Mouse (Mus musculus): ENCODE measurements around the gene Uqcr10.
"Not testable (repeated sequence)": the region's sequence is repeated elsewhere in the genome, so short reads cannot be mapped to it uniquely, and the experiment has no call there.

Gene Uqcr10

GRCm38 (mm10) chr11:4715596-4715995 is 11.5 kb upstream of the Uqcr10 start:
- DNase-seq (ENCODE audit: low read depth, low spot score), result no peak

GRCm38 (mm10) chr11:4714727-4715126 is 10.6 kb upstream of the Uqcr10 start:
- no peak for DNase-seq (ENCODE audit: low read depth, low spot score)

- no peak for DNase-seq (ENCODE audit: low read depth, low spot score)
Observed at GRCm38 (mm10) chr11:4712822-4713221, 8.7 kb upstream of the Uqcr10 start.

GRCm38 (mm10) chr11:4710188-4710587 is 6.0 kb upstream of the Uqcr10 start:
- not testable (repeated sequence) for DNase-seq (ENCODE audit: low read depth, low spot score)

- no peak for DNase-seq (ENCODE audit: low read depth, low spot score)
Observed at GRCm38 (mm10) chr11:4705178-4705577, 1.0 kb upstream of the Uqcr10 start.

GRCm38 (mm10) chr11:4703688-4704071 is 462 bp downstream of the Uqcr10 start:
- DNase-seq (ENCODE audit: low read depth, low spot score), result no peak

GRCm38 (mm10) chr11:4700726-4701125 is 3.4 kb downstream of the Uqcr10 start:
- no peak for DNase-seq (ENCODE audit: low read depth, low spot score)

- no peak for DNase-seq (ENCODE audit: low read depth, low spot score)
Observed at GRCm38 (mm10) chr11:4697043-4697983, 6.8 kb downstream of the Uqcr10 start.

- DNase-seq (ENCODE audit: low read depth, low spot score), result no peak
Observed at GRCm38 (mm10) chr11:4692162-4692561, 12.0 kb downstream of the Uqcr10 start.

- DNase-seq (ENCODE audit: low read depth, low spot score), result no peak
Observed at GRCm38 (mm10) chr11:4691213-4691612, 12.9 kb downstream of the Uqcr10 start.

GRCm38 (mm10) chr11:4690353-4690752 is 13.8 kb downstream of the Uqcr10 start:
- DNase-seq (ENCODE audit: low read depth, low spot score), result no peak

- no peak for DNase-seq (ENCODE audit: low read depth, low spot score)
Observed at GRCm38 (mm10) chr11:4688632-4689380, 15.3 kb downstream of the Uqcr10 start.

- no peak for DNase-seq (ENCODE audit: low read depth, low spot score)
Observed at GRCm38 (mm10) chr11:4687874-4688273, 16.3 kb downstream of the Uqcr10 start.

- DNase-seq (ENCODE audit: low read depth, low spot score), result no peak
Observed at GRCm38 (mm10) chr11:4687027-4687426, 17.1 kb downstream of the Uqcr10 start.

- DNase-seq (ENCODE audit: low read depth, low spot score), result no peak
Observed at GRCm38 (mm10) chr11:4685510-4685909, 18.6 kb downstream of the Uqcr10 start.

GRCm38 (mm10) chr11:4685071-4685470 is 19.1 kb downstream of the Uqcr10 start:
- no peak for DNase-seq (ENCODE audit: low read depth, low spot score)

- DNase-seq (ENCODE audit: low read depth, low spot score), result no peak
Observed at GRCm38 (mm10) chr11:4684186-4684585, 20.0 kb downstream of the Uqcr10 start.

- DNase-seq (ENCODE audit: low read depth, low spot score), result no peak
Observed at GRCm38 (mm10) chr11:4683516-4683915, 20.6 kb downstream of the Uqcr10 start.

- DNase-seq (ENCODE audit: low read depth, low spot score), result no peak
Observed at GRCm38 (mm10) chr11:4680126-4680525, 24.0 kb downstream of the Uqcr10 start.

GRCm38 (mm10) chr11:4679441-4679832 is 24.7 kb downstream of the Uqcr10 start:
- no peak for DNase-seq (ENCODE audit: low read depth, low spot score)

GRCm38 (mm10) chr11:4678700-4679440 is 25.3 kb downstream of the Uqcr10 start:
- no peak for DNase-seq (ENCODE audit: low read depth, low spot score)
